Mouse (Mus musculus): ENCODE results near the gene Msx3. TPM values are rescaled to one million over a fixed set of nuclear protein-coding genes. Genes with fewer than 3 reads are reported as not detected.
A peak's percentile ranks its signal among the peaks of the same experiment; 100 is the strongest.

Gene Msx3
- polyA plus RNA-seq, 1 experiment from 2014 or later = not detected

DNA sequence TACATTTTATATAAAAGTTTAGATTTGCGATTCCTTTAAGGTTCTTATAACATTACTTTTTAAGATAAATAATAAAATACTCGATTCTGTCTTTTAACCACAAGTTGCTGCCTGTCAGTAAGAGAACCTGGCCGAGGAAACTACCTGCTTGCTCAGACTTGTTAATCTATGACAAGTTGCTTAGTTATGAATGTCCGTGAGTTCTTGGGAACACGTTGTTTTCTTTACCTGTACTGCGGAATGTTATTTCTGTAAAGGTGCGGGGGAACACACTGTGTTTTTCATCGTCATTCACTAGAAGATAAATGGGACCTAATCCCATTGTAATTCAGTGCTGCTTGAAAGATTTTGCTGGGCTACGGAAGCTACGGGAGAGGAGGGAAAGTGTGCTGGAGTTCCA is 41.7 kb upstream of the Msx3 start:
- no peak for TF ChIP-seq CTCF (IDR thresholded peaks at IDR 0.05; ENCODE audit: low read depth)
- ATAC-seq = no peak
- no peaks in the 10 kb centered on the region for H3K36me3 ChIP-seq (ENCODE audit: control insufficient read depth, insufficient read depth)
- H3K4me1 ChIP-seq (replicated peaks; ENCODE audit: control insufficient read depth, insufficient read depth, low read length) = no peaks in the 10 kb centered on the region
- no peaks in the 10 kb centered on the region for H3K9me3 ChIP-seq (ENCODE audit: control insufficient read depth)
- WGBS = 66% methylated on average over 10 of the region's 10 CpGs
- no peak overlapping the region for H3K9ac ChIP-seq (ENCODE audit: low read depth, low read length)
- no peak overlapping the region for H3K4me3 ChIP-seq (ENCODE audit: low read depth, low read length)
- H3K27me3 ChIP-seq (replicated peaks; ENCODE audit: control insufficient read depth, insufficient read depth, low read length) = no peaks in the 10 kb centered on the region
- no peak overlapping the region for H3K4me2 ChIP-seq (replicated peaks; ENCODE audit: low read depth)
- no peak overlapping the region for H3K27ac ChIP-seq (ENCODE audit: low read depth, low read length)

DNA sequence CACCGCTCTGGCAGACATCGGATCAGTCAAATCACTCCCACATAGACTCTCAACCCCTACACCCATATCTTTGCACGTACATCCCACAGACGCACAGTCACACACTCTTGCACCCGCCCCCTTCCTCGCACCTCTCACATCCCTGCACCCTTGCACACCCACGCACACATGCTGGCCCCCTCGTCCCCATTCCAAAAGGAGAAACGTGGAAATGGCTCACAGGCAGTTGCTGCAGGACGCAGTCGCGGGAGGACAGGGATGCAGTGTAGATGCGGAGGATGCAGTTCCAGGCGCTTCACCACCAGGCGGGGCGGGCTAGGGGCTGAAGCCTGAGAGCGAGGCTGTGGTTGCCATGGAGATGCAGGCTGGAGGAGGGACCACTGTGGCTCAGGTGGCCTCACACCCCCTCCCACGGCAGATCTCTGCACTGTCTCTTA is 33.4 kb upstream of the Msx3 start, which contains the start of gene Caly:
Gene Caly (minus strand): TSS at position 307 of the 437 bp plus-strand sequence.
- peak; percentile 51; the same call in 1 of the 2 replicates for ATAC-seq

GRCm38 (mm10) chr7:140081408-140082241 is 32.7 kb upstream of the Msx3 start:
- WGBS = 29% methylated on average over 20 of the region's 20 CpGs
- no peaks in the 10 kb centered on the region for H3K9me3 ChIP-seq (ENCODE audit: control insufficient read depth)
- no peaks in the 10 kb centered on the region for H3K36me3 ChIP-seq (ENCODE audit: control insufficient read depth, insufficient read depth)
- H3K4me3 ChIP-seq (ENCODE audit: low read depth, low read length) = no peak overlapping the region
- peaks cover 39% of the 10 kb centered on the region for H3K27me3 ChIP-seq (replicated peaks; ENCODE audit: control insufficient read depth, insufficient read depth, low read length)
- H3K9ac ChIP-seq (ENCODE audit: low read depth, low read length) = no peak overlapping the region
- H3K27ac ChIP-seq (ENCODE audit: low read depth, low read length) = no peak overlapping the region
- ATAC-seq = no peak
- H3K4me1 ChIP-seq (replicated peaks; ENCODE audit: control insufficient read depth, insufficient read depth, low read length) = no peaks in the 10 kb centered on the region
- H3K4me2 ChIP-seq (replicated peaks; ENCODE audit: low read depth) = no peak overlapping the region
- TF ChIP-seq CTCF (IDR thresholded peaks at IDR 0.05; ENCODE audit: low read depth) = no peak

More for the DNA sequence above, 33.4 kb upstream of the Msx3 start, which contains the start of gene Caly:
- Histone ChIP-seq H3K27ac (ENCODE audit: low read depth, low read length) (no peak within 1 kb of the TSS), H3K4me3 (ENCODE audit: low read depth, low read length) (no peak within 1 kb of the TSS), H3K4me1 (replicated peaks; ENCODE audit: control insufficient read depth, insufficient read depth, low read length) (no peaks in the 10 kb centered on the region), H3K4me2 (replicated peaks; ENCODE audit: low read depth) (no peak within 1 kb of the TSS), H3K9ac (ENCODE audit: low read depth, low read length) (no peak within 1 kb of the TSS), H3K27me3 (replicated peaks; ENCODE audit: control insufficient read depth, insufficient read depth, low read length) (peaks cover 39% of the 10 kb centered on the region), H3K36me3 (ENCODE audit: control insufficient read depth, insufficient read depth) (no peaks in the 10 kb centered on the region), H3K9me3 (ENCODE audit: control insufficient read depth) (no peaks in the 10 kb centered on the region)
- TF ChIP-seq CTCF (IDR thresholded peaks at IDR 0.05; ENCODE audit: low read depth) = peak; percentile 73
- 7% methylated on average over 18 of the region's 18 CpGs for WGBS

DNA sequence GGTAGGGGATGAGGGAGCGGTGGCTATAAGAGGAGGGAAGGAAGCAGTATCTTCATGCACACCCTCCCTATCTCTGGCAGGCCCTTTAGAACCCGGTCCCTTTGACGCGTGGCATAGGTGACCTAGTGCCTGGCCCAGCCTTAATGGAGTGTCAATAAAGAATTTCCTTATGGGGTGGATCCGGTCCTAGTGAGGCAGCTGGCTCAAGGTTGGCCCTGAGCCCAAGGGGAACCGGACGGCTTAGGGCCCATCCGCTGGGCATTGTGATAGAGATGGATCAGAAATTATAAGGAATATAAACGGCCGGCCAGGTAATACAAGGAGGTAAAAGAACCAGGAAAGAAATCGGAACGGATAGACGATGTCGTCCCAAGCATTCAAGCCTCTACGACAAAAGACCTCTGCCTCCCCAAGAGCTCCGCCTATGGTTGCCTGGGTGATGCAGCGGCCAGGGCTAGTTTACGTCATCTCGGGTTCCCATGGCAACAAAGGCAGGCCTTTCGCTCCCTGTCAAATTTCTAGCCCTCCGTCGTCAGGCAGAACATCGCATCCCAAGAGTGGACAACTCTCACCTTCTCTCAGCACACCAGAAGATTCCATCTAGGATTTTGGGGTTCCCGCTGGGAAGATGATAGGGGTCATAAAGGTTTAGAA is 31.7 kb upstream of the Msx3 start:
- WGBS = 4% methylated on average over 24 of the region's 24 CpGs
- Histone ChIP-seq H3K27ac (ENCODE audit: low read depth, low read length) (no peak overlapping the region), H3K4me2 (replicated peaks; ENCODE audit: low read depth) (peak overlapping the region; percentile 38), H3K9me3 (ENCODE audit: control insufficient read depth) (no peaks in the 10 kb centered on the region), H3K4me3 (ENCODE audit: low read depth, low read length) (peak overlapping the region; percentile 14; the same call in 1 of the 2 replicates), H3K9ac (ENCODE audit: low read depth, low read length) (no peak overlapping the region), H3K36me3 (ENCODE audit: control insufficient read depth, insufficient read depth) (no peaks in the 10 kb centered on the region), H3K27me3 (replicated peaks; ENCODE audit: control insufficient read depth, insufficient read depth, low read length) (peaks cover 39% of the 10 kb centered on the region), H3K4me1 (replicated peaks; ENCODE audit: control insufficient read depth, insufficient read depth, low read length) (no peaks in the 10 kb centered on the region)
- ATAC-seq = peak; percentile 43; the same call in 1 of the 2 replicates
- no peak for TF ChIP-seq CTCF (IDR thresholded peaks at IDR 0.05; ENCODE audit: low read depth)

DNA sequence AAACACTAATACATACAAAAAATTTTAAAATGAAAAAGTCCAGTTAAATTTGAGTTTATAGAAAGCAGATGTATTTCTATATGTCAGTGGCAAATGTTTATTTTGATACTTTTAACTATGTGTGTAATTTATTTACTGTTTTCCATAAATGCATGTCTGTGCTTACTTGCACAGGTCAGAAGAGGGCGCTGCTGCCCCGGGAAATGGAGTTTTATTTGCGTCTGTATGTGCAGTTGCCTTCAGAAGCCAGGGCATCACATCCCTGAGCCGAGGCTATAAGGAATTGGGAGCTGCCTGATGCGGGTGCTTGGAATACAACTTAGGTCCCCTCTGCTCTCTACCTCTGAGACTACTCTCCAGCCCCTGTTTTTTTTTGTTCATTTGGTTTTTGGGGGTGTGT is 29.8 kb upstream of the Msx3 start:
- 5% methylated on average over 5 of the region's 5 CpGs for WGBS

DNA sequence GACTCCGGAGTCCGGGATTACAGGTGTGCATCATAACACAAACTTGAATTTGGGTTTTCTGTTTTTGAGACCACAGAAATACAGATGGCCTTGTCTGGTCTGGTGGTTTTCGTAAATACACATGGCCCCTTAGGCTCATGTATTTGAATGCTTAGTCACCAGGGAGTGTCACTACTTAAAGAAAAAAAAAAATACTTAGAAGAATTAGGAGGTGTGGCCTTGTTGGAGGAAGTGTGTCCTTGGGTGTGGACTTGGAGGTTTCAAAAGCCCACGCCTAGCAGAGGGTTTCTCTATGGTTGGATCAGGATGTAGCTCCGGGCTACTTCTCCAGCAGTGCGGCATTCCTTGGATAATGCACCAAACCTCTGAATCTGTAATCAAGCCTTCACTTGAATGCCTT is 28.8 kb upstream of the Msx3 start:
- no peak for ATAC-seq
- Histone ChIP-seq H3K27ac (ENCODE audit: low read depth, low read length) (no peak overlapping the region), H3K4me1 (replicated peaks; ENCODE audit: control insufficient read depth, insufficient read depth, low read length) (no peaks in the 10 kb centered on the region), H3K4me3 (ENCODE audit: low read depth, low read length) (no peak overlapping the region), H3K4me2 (replicated peaks; ENCODE audit: low read depth) (no peak overlapping the region), H3K36me3 (ENCODE audit: control insufficient read depth, insufficient read depth) (no peaks in the 10 kb centered on the region), H3K9me3 (ENCODE audit: control insufficient read depth) (no peaks in the 10 kb centered on the region), H3K9ac (ENCODE audit: low read depth, low read length) (no peak overlapping the region), H3K27me3 (replicated peaks; ENCODE audit: control insufficient read depth, insufficient read depth, low read length) (peaks cover 36% of the 10 kb centered on the region)
- 56% methylated on average over 6 of the region's 6 CpGs for WGBS
- TF ChIP-seq CTCF (IDR thresholded peaks at IDR 0.05; ENCODE audit: low read depth) = no peak

More for the DNA sequence above, 29.8 kb upstream of the Msx3 start:
- Histone ChIP-seq H3K4me1 (replicated peaks; ENCODE audit: control insufficient read depth, insufficient read depth, low read length) (no peaks in the 10 kb centered on the region), H3K4me3 (ENCODE audit: low read depth, low read length) (no peak overlapping the region), H3K36me3 (ENCODE audit: control insufficient read depth, insufficient read depth) (no peaks in the 10 kb centered on the region), H3K27me3 (replicated peaks; ENCODE audit: control insufficient read depth, insufficient read depth, low read length) (peaks cover 39% of the 10 kb centered on the region), H3K4me2 (replicated peaks; ENCODE audit: low read depth) (no peak overlapping the region), H3K9me3 (ENCODE audit: control insufficient read depth) (no peaks in the 10 kb centered on the region), H3K27ac (ENCODE audit: low read depth, low read length) (no peak overlapping the region), H3K9ac (ENCODE audit: low read depth, low read length) (no peak overlapping the region)
- peak; percentile 50; the same call in 1 of the 2 replicates for ATAC-seq
- peak; percentile 89 for TF ChIP-seq CTCF (IDR thresholded peaks at IDR 0.05; ENCODE audit: low read depth)
